Mouse (Mus musculus) megakaryocyte, embryonic 14.5 days (primary cell): Measurements from ENCODE around the gene Tmem260. TPM values are rescaled to one million over a fixed set of nuclear protein-coding genes. Genes with fewer than 3 reads are reported as not detected.

Experiments
- H3K27me3 ChIP-seq: replicated peaks from 2 replicates; pipeline ENCODE3; 2012; ENCODE audit warnings: inconsistent platforms
- H3K36me3 ChIP-seq: replicated peaks from 2 replicates; pipeline ENCODE3; 2012; ENCODE audit warnings: low read length, inconsistent platforms, mixed read lengths
- H3K4me1 ChIP-seq: 2 replicates; pipeline ENCODE4 v1.6.1; 2012; ENCODE audit warnings: inconsistent platforms
- H3K4me3 ChIP-seq: replicated peaks from 2 replicates; pipeline ENCODE3; 2012; ENCODE audit warnings: moderate library complexity, mild to moderate bottlenecking, inconsistent platforms
- H3K9me3 ChIP-seq: 2 replicates; pipeline ENCODE4 v1.6.1; 2012; ENCODE audit warnings: inconsistent platforms
- FLI1 ChIP-seq: IDR thresholded peaks from 2 replicates; pipeline ENCODE4 v1.6.1; 2012; ENCODE audit warnings: low read length, inconsistent platforms, mixed read lengths
- GATA1 ChIP-seq: IDR thresholded peaks from 3 replicates; pipeline ENCODE4 v1.6.1; 2012; ENCODE audit warnings: mixed read lengths, low read length, inconsistent platforms, borderline replicate concordance
- polyA plus RNA-seq: library from polyadenylated mRNA; stranded (reverse); fragments of >175 nt; gene quantifications from 2 replicates; pipeline ENCODE4 v1.2.3, GENCODE M21; 2012; ENCODE audit warnings: low replicate concordance; ENCODE audit not compliant: insufficient read depth

The Tmem260 gene
- polyA plus RNA-seq, 1 experiment: 1.7 TPM

DNA sequence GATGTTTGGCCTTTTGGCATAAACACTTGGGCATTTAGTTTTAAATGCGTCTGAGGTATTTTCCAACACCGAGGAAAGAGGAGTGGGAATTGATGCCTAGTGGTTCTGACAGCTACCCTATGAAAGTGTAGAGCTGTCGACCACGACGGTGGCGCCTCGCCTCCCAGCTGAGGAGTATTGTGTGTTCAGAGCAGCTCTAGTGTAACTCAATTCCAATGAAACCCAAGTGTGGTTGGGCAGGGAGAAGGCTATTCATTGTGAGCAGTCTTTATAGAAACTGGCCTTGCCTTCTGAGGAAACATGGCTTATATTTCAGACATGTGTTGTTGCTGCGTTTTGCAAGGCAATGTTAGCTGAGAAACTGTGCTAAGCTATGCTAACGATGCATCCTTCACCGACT lies 99.2 kb downstream of the Tmem260 start:
- TF ChIP-seq FLI1 (no peak), GATA1 (no peak)
- Histone ChIP-seq H3K4me1 (no peaks in the 10 kb centered on the region), H3K36me3 (no peaks in the 10 kb centered on the region), H3K27me3 (no peaks in the 10 kb centered on the region), H3K9me3 (no peaks in the 10 kb centered on the region), H3K4me3 (no peak overlapping the region)

DNA sequence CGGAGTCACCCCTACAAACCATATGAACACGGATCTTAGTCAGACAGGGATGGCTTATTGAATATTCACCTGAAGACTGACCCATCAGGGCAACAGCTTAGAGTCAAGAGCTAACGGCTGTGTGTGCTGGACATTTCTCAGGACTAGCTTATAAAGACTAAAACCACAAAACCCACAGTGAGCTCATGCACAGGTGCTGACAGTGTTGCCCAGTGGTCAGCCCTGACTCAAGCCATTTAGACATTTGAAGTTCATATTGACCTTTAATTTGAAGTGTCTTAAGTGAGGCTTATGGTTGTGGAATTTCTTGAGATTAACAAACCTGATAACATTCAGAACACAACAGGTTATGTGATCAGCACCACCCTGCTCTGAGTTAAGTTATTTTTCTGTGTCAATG lies 100.1 kb downstream of the Tmem260 start:
- no peak for TF ChIP-seq GATA1
- TF ChIP-seq FLI1: no peak

DNA sequence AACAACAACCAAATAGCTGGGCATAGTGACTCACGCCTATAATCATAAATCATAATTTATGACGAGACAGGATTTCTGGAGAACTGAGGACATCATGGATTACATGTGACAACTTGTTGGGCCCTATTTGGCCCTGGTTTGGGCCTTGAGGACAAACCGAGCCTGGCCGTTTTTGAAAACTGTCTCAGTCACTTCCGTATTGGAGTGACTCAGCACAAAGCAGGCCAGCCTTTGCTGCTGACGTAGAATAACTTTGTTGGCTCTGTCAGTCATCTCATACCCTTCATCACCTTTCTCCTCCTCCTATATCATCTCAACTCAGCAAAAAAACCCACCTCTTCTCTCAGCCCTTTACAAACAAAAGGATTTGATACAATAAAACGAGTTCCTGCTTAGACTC lies 103.8 kb downstream of the Tmem260 start:
- Histone ChIP-seq H3K4me3 (no peak overlapping the region), H3K36me3 (no peaks in the 10 kb centered on the region), H3K9me3 (no peaks in the 10 kb centered on the region), H3K27me3 (no peaks in the 10 kb centered on the region), H3K4me1 (no peaks in the 10 kb centered on the region)
- TF ChIP-seq GATA1 (no peak), FLI1 (no peak)

More for the DNA sequence above, 100.1 kb downstream of the Tmem260 start:
- no peak overlapping the region for H3K4me3 ChIP-seq
- H3K4me1 ChIP-seq: no peaks in the 10 kb centered on the region
- H3K36me3 ChIP-seq: no peaks in the 10 kb centered on the region
- H3K27me3 ChIP-seq: no peaks in the 10 kb centered on the region
- no peaks in the 10 kb centered on the region for H3K9me3 ChIP-seq

GRCm38 (mm10) chr14:48553216-48553615 lies 107.3 kb downstream of the Tmem260 start:
- H3K4me1 ChIP-seq: no peaks in the 10 kb centered on the region
- no peak overlapping the region for H3K4me3 ChIP-seq
- no peak for TF ChIP-seq FLI1
- TF ChIP-seq GATA1: no peak
- no peaks in the 10 kb centered on the region for H3K36me3 ChIP-seq
- no peaks in the 10 kb centered on the region for H3K9me3 ChIP-seq
- no peaks in the 10 kb centered on the region for H3K27me3 ChIP-seq

DNA sequence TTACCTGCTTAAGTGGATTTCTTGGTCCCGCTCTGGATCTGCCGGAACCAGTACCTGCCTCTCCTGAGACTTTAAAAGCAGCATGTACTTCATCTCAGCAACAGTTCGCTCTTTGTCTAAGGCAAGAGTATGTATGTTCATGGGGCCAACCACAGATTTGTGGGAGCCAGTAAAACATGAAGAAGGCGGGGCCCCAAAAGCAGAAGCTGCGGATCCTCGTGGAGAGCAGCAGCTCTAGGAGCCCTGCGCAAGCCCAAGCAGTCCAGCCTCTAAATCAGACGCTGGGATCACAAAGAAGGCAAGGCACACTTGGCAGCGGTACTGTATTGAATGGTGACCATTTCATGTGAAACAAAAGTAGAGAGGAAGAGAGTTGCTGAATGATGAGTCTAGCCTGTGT lies 107.8 kb downstream of the Tmem260 start:
- no peak overlapping the region for H3K4me3 ChIP-seq
- no peaks in the 10 kb centered on the region for H3K9me3 ChIP-seq
- H3K27me3 ChIP-seq: no peaks in the 10 kb centered on the region
- no peaks in the 10 kb centered on the region for H3K4me1 ChIP-seq
- H3K36me3 ChIP-seq: no peaks in the 10 kb centered on the region
- TF ChIP-seq GATA1 (no peak), FLI1 (no peak)

- H3K36me3 ChIP-seq: no peaks in the 10 kb centered on the region
- no peak overlapping the region for H3K4me3 ChIP-seq
- H3K27me3 ChIP-seq: no peaks in the 10 kb centered on the region
- no peaks in the 10 kb centered on the region for H3K4me1 ChIP-seq
- no peak for TF ChIP-seq GATA1
- TF ChIP-seq FLI1: no peak
- peaks cover 6% of the 10 kb centered on the region; the same call in 1 of the 2 replicates for H3K9me3 ChIP-seq
These were observed 113.1 kb downstream of the Tmem260 start for GRCm38 (mm10) chr14:48558975-48559374.

DNA sequence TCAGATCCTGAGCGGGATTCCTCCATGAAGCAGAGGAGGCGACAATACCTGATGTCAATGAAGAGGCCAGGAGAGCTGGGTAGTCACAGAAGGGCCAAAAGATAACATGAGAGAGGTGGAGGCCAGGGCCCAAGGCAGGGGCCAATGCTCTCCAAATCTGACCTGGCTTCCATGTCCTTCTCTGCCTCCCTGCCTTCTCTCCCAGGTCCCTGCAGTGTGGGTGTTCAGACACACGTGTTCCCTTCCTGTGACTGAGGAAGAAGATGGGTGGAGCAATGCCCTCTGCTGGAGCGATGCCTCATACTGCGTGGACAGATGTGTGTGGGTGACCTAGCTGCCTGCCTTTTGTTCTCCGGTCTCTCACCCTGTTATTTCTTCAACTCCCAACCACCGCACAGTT lies 113.8 kb downstream of the Tmem260 start:
- no peaks in the 10 kb centered on the region for H3K4me1 ChIP-seq
- H3K27me3 ChIP-seq: no peaks in the 10 kb centered on the region
- no peaks in the 10 kb centered on the region for H3K36me3 ChIP-seq
- peaks cover 6% of the 10 kb centered on the region; the same call in 1 of the 2 replicates for H3K9me3 ChIP-seq
- H3K4me3 ChIP-seq: no peak overlapping the region
- TF ChIP-seq GATA1 (no peak), FLI1 (no peak)

GRCm38 (mm10) chr14:48566596-48566995 lies 120.7 kb downstream of the Tmem260 start:
- TF ChIP-seq FLI1 (no peak), GATA1 (no peak)

More at GRCm38 (mm10) chr14:48566596-48566995, 120.7 kb downstream of the Tmem260 start:
- no peak overlapping the region for H3K4me3 ChIP-seq
- H3K36me3 ChIP-seq: no peaks in the 10 kb centered on the region
- H3K4me1 ChIP-seq: no peaks in the 10 kb centered on the region
- H3K27me3 ChIP-seq: no peaks in the 10 kb centered on the region
- H3K9me3 ChIP-seq: peaks cover 13% of the 10 kb centered on the region

Other genes starting within 250 kb of the Tmem260 start
- gene Otx2, start 227.7 kb downstream of the Tmem260 start, polyA plus RNA-seq: not detected in 2 replicates